16 mouse cellular contexts compared by ENCODE assay signal in the genomic region with DNA sequence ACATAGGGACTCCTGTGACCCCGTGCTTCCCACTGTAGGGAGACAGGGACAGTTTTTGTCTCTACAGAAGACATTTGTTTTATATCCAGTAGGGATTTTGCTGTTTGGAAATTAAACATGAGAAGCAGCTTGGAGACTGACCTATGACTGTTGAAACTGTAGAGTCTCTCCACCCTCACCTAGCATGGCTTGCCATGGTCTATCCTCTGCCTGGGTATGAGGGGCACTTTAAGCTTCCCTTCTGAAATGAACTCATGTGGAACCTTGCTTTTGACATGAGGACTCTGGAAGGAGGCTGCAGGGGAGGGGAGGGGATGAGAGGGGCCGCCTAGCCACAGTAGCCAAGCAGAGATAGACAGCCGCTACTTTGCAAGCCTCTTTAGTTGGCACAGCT.
"Had no signal": no experiment of that assay in that cellular context is flagged by ENCODE, and none has a peak within 500 bp of the region (broad histone marks: within the 10 kb centered on the region; RNA-seq: fewer than 3 reads in every experiment).

No protein-coding gene starts in this region.

- H3K27ac ChIP-seq: limb, embryonic 12.5 days; liver, embryonic 13.5 days; lung, embryonic 15.5 days; macrophage; midbrain, embryonic 12.5 days; stomach, embryonic 15.5 days had no signal

- ATAC-seq: inflammation-experienced regulatory T-cells, adult 6 months; intestine, postnatal 0 days; liver, postnatal 0 days; midbrain, embryonic 16.5 days had no signal

- H3K4me1 ChIP-seq: limb, embryonic 12.5 days; liver, embryonic 13.5 days; lung, embryonic 15.5 days; midbrain, embryonic 12.5 days; stomach, embryonic 15.5 days had no signal

- H3K36me3 ChIP-seq: limb, embryonic 12.5 days; liver, embryonic 13.5 days; lung, embryonic 15.5 days; midbrain, embryonic 12.5 days; stomach, embryonic 15.5 days had no signal

- DNase-seq: kidney, postnatal 10 days; liver; liver, embryonic 13.5 days; liver, postnatal 0 days; lung, postnatal 14 days; right cerebral cortex, postnatal 14 days; thymus, adult 2 months; thymus, postnatal 25 days had no signal

- H3K27me3 ChIP-seq: limb, embryonic 12.5 days; liver, embryonic 13.5 days; lung, embryonic 15.5 days; midbrain, embryonic 12.5 days; stomach, embryonic 15.5 days had no signal

- H3K4me2 ChIP-seq: limb, embryonic 12.5 days; liver, embryonic 13.5 days; lung, embryonic 15.5 days; midbrain, embryonic 12.5 days; stomach, embryonic 15.5 days had no signal

- H3K4me3 ChIP-seq: limb, embryonic 12.5 days; liver, embryonic 13.5 days; lung, embryonic 15.5 days; midbrain, embryonic 12.5 days; stomach, embryonic 15.5 days had no signal

- H3K9me3 ChIP-seq: limb, embryonic 12.5 days; liver, embryonic 13.5 days; lung, embryonic 15.5 days; midbrain, embryonic 12.5 days; stomach, embryonic 15.5 days had no signal

- H3K9ac ChIP-seq: limb, embryonic 12.5 days; liver, embryonic 13.5 days; liver, postnatal 0 days; lung, embryonic 15.5 days; midbrain, embryonic 12.5 days; stomach, embryonic 15.5 days had no signal
